Mouse (Mus musculus): ENCODE results near the gene Ear1. TPM values are rescaled to one million over a fixed set of nuclear protein-coding genes. Genes with fewer than 3 reads are reported as not detected.

Gene Ear1
- polyA plus RNA-seq, 1 experiment from 2014 or later = not detected

Other genes starting within 250 kb of the Ear1 start
- not detected in 2 replicates for gene Gm8165, start 198.3 kb downstream of the Ear1 start, polyA plus RNA-seq (2015; fragmentation: Nextera tagmentation; extraction: Ambion mirVana)
- gene Gm7324, start 177.7 kb downstream of the Ear1 start, polyA plus RNA-seq (2015; fragmentation: Nextera tagmentation; extraction: Ambion mirVana) = 0.49 and 1.1 TPM in 2 replicates
- gene Gm16506, start 148.0 kb downstream of the Ear1 start, polyA plus RNA-seq (2015; fragmentation: Nextera tagmentation; extraction: Ambion mirVana) = not detected in 2 replicates
- gene Gm6526, start 127.7 kb downstream of the Ear1 start, polyA plus RNA-seq (2015; fragmentation: Nextera tagmentation; extraction: Ambion mirVana) = not detected in 2 replicates
- gene Gm8180, start 90.8 kb downstream of the Ear1 start, polyA plus RNA-seq (2015; fragmentation: Nextera tagmentation; extraction: Ambion mirVana) = not detected in 2 replicates
- not detected in 2 replicates for gene Ear10, start 48.0 kb upstream of the Ear1 start, polyA plus RNA-seq (2015; fragmentation: Nextera tagmentation; extraction: Ambion mirVana)
- gene Gm8113, start 49.9 kb upstream of the Ear1 start, polyA plus RNA-seq (2015; fragmentation: Nextera tagmentation; extraction: Ambion mirVana) = 7.7 and 9.2 TPM in 2 replicates
- not detected in 2 replicates for gene Ang5, start 81.6 kb upstream of the Ear1 start, polyA plus RNA-seq (2015; fragmentation: Nextera tagmentation; extraction: Ambion mirVana)
- gene Ang6, start 126.8 kb upstream of the Ear1 start, polyA plus RNA-seq (2015; fragmentation: Nextera tagmentation; extraction: Ambion mirVana) = not detected in 2 replicates
- gene Ear2, start 227.1 kb upstream of the Ear1 start, polyA plus RNA-seq (2015; fragmentation: Nextera tagmentation; extraction: Ambion mirVana) = not detected in 2 replicates
- gene Gm3327, start 248.3 kb upstream of the Ear1 start, polyA plus RNA-seq (2015; fragmentation: Nextera tagmentation; extraction: Ambion mirVana) = not detected in 2 replicates